Mouse (Mus musculus) frontal cortex, adult (tissue): ENCODE data around the gene Mlf2.
A peak's percentile ranks its signal among the peaks of the same experiment; 100 is the strongest.
"Not testable (repeated sequence)": the region's sequence is repeated elsewhere in the genome, so short reads cannot be mapped to it uniquely, and the experiment has no call there.

Experiments used
- ATAC-seq: cut with Nextera tagmentation; 2 replicates; pipeline ENCODE4 v1.9.2; 2017; ENCODE audit warnings: mild to moderate bottlenecking, moderate library complexity, mixed read lengths; ENCODE audit not compliant: low TSS enrichment

The Mlf2 gene

DNA sequence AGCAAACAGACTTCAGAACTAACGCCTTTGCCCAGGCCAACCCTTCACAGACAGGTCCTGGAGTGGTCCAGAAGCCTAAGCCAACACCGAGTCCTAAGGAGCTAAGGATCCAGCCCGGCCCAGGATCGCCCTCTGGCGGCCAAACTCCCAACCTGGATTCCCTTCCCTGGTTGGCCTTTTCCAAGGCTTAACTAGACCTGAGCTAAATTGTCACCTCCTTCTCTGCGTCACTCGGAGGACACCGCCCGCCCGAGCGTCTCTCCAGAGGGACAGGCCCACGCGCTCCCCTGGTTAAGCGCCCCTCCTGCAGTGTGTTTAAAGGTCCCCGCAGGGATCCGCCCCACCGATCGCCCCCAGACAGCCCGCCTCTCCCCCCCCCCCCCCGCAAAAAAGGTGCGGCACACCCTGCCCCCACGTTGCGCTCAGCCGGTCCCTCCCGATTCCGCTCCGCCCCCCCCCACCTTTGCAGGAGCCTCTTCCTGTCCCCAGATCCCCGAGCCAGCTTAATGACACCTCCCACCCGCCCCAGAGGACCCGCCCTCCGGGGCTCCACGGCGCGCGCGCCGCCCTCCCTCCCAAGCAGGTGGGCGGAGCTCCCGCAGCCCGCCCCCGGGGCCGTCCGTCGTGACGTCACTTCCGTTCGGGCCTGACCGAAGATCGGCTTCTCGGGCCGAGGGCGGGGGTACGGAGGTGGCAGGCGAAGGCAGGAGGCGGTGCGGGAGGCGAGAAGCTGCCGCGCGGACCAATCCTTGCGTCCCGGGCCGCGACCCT, at the start of gene Mlf2:
Gene Mlf2, plus strand, starts transcription at position 633 of the 771 bp plus-strand sequence.
- peak; percentile 87 for ATAC-seq

GRCm38 (mm10) chr6:124881821-124882220, 49.4 kb upstream of the Mlf2 start:
- ATAC-seq, result no peak

- no peak for ATAC-seq
Observed at GRCm38 (mm10) chr6:124883351-124883750, 47.8 kb upstream of the Mlf2 start.

- ATAC-seq, result no peak
Observed at GRCm38 (mm10) chr6:124884714-124885500, 46.3 kb upstream of the Mlf2 start.

GRCm38 (mm10) chr6:124885956-124886381, 45.2 kb upstream of the Mlf2 start:
- no peak for ATAC-seq

DNA sequence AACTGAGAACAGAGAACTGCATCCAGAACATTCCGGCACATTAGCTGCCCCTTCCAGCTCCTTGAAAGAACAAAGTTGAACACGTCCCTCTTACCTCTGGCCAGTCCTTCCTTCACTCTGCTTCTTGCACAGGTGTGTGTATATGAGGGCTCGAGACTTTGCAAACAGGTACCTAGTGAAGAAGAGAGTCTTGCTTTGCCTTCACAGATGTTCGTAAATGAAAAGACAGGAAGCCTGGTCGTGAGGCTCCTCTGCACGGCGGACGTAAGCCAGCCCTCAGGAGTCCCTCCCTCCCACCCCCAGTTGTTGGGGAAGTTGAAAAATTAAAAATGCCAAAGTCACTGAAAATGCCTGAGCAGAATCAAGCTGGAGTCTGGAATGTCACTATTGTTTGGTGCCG, 43.2 kb upstream of the Mlf2 start, which contains the start of gene Cd4:
Gene Cd4, minus strand, starts transcription at position 236 of the 400 bp plus-strand sequence.
- ATAC-seq, result no peak

DNA sequence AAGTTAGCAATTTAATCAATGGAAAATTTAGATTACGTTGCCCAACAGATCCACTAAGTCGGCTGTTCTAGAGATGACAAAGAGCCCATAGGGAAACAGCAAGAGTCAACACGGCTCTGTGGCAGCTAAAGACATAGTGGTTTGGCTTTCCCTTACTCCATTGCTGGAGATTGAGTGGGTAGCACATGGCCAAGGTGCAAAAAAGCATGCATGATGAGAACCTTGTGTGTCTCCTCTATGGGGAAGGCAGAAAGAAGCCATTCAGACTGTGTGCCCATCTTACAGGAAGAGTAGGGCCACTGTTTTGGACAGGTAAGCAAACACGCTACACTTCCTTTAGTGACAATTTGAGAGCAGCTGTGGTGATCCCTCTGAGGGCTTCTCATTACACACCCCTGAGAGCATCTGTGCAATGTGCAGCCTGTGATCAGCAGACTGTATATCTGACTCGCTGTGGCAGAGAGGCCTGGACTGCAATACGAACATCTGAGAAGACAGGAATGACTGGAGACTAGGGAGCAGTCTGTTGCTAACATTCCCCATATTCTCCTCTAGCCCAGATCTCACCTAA, 42.5 kb upstream of the Mlf2 start:
- ATAC-seq, result no peak

DNA sequence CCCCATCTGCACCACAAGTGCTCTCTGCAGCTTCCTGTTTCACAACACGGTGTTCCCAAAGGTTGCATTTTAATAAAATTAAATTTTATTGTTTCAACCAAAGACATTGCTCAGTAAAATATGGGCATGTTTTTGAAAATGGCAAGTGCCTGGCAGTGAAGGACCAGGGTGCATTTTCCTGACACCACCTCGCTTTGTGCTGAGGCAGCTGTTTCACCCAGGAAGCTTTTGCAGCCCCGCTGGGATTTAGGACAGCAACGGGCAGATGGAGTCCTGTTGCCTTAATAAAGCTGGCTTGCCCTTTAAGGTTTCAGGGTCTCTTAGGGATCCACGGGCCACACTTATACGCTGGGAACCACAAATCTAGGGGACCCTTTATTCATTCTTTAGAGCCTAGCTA, 40.2 kb upstream of the Mlf2 start:
- ATAC-seq, result no peak

DNA sequence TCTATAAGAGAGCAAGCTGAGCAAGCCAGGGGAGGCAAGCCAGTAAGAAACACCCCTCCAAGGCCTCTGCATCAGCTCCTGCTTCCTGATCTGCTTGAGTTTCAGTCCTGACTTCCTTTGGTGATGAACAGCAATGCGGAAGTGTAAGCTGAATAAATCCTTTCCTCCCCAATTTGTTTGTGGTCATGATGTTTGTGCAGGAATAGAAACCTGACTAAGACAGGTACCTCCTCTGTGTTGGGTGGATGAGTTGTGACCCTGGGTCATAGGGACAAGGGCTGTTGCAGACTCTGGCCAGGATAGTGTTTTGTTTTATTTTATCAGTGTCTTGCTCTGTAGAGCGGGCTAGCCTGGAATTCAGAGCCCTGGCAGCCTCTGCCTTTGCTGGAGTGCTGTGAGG, 37.1 kb upstream of the Mlf2 start:
- not testable (repeated sequence) for ATAC-seq

GRCm38 (mm10) chr6:124898359-124898758, 32.8 kb upstream of the Mlf2 start:
- no peak for ATAC-seq

DNA sequence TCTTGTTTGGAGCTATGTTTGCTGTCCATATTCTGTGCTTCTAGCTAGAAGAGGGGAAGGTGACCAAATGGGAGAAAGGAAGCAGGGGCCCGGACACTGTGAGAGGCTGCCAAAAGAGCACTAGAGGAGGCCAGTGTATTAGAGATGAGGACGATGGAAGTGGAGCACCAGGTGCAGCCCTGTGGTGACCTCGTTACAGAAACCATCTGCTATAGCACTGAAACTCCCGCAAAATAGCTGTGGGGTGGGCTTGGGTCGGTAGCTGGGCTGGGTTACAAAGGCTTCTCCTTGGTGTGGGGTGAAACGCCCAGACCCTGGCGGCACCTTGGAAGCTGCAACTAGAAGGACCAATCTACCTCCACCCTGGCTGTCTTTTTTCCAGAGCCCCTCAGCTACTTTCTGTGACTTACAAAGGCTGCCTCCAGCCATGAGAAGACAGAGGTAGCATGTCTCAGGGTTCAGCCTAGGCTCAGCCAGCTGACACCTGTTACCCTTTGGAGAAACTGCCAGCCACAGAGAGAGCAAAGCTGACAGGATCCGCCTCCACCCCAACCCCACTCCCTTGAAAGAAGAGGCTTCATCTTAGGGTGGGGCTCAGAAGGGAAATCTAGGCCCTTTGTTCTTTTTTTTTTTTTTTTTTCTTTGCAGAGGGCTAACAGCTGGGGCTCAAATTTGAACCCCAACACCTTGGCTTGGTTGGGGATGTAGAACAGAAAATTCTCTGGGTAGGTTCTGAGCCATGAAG, 31.0 kb upstream of the Mlf2 start:
- ATAC-seq, result no peak

- no peak for ATAC-seq
Observed at GRCm38 (mm10) chr6:124900801-124901480, 30.2 kb upstream of the Mlf2 start.

DNA sequence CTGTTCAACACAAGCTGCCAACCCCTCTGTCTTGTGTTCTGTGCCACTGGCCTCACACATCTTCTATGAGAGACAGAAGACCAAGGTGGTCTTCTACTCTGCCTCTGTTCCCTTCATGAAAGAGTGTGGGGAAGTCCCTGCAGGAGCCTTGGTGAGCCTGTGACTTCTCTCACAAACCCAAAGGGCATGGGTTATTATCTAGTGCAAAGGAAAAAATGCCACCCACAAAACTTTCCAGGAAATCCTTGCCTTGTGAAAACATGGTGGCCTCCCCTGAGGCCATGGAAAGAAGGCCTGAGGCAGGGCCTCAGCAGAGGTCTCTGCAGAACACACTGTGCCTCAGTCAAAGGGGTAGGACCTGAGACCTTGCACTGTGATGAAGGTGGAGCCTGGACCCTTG, 29.3 kb upstream of the Mlf2 start:
- no peak for ATAC-seq

DNA sequence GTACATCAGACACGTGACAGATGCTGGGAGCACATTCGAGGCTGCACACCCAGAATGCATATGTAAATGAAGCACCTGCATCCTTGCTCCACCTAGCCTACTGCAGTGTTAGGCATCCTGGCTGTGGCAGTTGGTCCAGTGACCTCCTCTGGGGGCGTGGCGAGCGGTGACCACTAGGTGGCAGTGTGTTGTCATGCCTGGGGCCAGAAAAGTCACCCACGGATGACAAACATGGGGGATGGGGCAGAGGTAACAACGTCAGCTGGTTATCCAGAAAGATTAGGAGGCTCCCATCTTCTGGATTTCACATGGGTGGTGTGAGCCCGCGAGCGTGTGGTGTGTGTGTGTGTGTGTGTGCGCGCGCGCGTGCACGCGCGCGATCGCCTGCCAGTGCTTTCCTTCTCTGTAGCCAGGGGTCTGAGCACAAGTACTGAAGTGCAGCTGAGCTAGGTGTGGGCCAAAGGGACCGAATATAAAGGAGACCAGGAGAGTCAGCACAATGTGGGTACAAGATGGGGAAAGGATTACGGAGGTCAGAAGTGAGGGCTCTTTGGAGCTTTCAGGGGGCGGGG, 27.5 kb upstream of the Mlf2 start:
- peak; percentile 70 for ATAC-seq

DNA sequence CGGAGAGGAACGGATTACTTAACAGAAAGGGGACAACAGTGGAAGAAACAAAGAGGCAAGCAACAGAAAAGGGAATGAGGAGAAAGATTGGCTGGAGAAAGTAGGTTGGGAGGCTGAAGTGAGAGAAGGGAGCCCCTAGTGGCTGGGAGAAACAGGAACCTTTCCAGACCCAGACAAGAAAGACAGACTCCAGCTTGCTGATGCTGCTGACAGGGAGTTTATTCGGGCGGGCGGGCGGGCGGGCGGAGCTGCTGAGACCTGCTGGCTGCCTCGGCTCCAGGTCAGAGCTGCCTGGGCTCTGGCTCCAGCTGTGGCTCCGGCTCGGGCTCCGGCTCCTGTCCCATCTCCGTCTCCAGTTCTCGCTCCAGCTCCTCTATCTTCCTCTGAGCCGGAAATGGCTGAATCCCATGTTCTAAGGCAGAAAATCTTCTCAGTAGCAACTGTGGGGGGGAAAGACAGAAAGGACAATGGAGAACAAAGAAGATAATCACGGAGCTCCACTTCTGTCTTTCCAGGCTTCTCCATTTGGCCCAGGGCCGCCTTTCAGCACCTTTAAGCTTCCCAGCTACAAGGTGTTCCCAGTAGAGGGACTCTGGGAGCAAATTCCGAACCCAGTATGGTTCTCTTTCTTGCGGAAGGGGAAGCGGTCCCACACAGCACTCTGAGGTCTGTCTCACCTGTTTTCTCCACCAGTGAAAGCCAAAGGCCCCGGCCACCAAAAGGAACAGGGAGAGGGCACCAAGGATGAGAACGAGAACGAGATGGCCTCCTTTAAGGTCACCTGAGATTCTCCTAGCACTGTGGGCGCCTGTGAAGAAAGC, 26.8 kb upstream of the Mlf2 start:
- ATAC-seq, result peak; percentile 86

DNA sequence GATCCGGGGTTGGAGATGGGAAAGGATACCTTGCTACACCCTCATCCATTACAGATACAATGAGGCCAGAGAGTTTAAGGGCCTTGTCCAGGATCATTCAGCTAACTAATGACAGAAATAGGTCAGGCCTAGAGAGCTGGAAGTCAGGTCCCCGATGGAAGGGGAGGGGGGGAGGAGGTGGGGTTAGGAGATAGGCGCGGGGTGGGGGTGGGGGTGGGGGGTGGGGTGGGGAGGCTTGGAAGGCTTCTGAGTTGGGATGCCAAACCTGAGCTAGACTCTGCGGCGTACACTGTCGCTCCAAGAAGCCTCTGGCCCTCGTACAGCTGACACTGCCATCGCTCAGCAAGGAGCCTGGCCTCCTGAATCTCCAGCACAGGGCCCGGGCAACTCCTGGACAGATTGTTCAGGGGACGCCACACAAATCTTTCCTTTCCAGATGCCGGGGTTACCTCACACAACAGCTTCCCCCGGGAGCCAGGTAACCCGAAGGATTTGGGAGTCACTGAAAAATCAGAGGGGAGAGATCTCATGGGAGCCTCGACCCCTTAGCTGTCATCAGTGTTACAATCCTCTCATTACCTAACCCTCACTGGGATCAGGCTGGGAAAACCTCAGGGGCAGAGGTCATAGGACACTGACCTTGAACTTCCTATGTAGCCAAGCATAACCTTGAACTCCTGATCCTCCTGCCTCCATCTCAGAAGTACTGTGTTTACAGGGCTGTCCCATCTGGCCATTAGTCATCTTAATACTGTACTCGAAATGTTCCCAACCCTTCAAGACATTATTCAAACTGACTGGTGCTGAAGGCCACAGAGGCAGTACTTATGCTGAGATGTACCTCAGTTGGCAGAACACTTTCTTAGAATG, 26.0 kb upstream of the Mlf2 start:
- ATAC-seq, result no peak

DNA sequence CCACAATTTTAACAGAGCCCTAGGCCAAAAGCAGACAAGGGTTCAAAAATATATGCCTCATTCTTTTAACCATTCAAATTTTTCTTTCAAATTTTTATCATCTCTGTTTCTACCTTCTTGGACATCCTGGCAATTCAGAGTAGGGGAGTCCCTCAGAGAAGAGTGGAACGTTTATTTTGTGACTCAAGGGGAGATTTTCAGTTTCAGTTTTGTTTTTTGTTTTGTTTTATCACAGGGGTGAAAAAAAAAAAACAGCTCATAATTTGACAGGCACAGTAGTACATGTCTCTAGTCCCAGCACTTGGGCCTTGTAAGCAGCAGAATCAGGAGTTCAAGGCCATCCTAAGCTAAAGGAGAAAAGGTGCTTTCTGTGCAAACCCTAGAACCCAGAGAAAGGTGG, 23.4 kb upstream of the Mlf2 start:
- no peak for ATAC-seq

GRCm38 (mm10) chr6:124910032-124910431, 21.2 kb upstream of the Mlf2 start:
- peak; percentile 29; the same call in 1 of the 2 replicates for ATAC-seq
